In the genomic region with DNA sequence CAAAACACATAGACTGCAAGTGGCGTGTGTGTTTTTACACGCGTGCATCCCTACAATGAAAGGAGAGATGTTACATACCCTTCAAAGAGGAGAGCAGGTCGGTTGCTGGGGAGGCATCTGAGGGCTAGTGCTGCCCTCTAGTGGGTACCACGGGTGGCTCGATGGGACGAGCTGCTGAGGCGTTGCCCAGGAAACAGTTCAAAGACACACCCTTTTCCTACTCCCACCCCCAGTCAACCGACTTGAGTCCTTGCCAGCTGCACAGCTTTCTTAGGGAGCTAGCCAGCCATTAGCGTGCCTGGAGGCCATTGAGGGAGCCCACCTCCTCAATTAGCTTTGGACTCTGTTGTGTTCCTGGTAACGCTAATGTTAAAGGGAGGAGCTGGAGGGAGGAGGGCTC, we compare ENCODE assay signal across 8 mouse cellular contexts. TPM values are rescaled to one million over a fixed set of nuclear protein-coding genes. Genes with fewer than 3 reads are reported as not detected.
A peak's percentile ranks its signal among the peaks of the same experiment; 100 is the strongest.
DNase-seq lines count a peak whose midpoint lies in the region; ATAC-seq and TF ChIP-seq lines count a peak whose summit lies in the region.

No protein-coding gene starts in this region.

- H3K79me2 ChIP-seq in myocyte (ENCODE audit: control insufficient read depth, insufficient read depth): no peaks in the 10 kb centered on the region

- no peaks in the 10 kb centered on the region for H3K36me3 ChIP-seq in heart, embryonic 14.5 days (ENCODE audit: control insufficient read depth, insufficient read depth, low read length)
- H3K36me3 ChIP-seq in liver, embryonic 11.5 days (ENCODE audit: control insufficient read depth, insufficient read depth, low read length): no peaks in the 10 kb centered on the region
- no peaks in the 10 kb centered on the region for H3K36me3 ChIP-seq in myocyte (ENCODE audit: control insufficient read depth, insufficient read depth)

- H3K4me2 ChIP-seq in heart, embryonic 14.5 days (ENCODE audit: low read length): peak overlapping the region; percentile 61
- peak overlapping the region; percentile 60 for H3K4me2 ChIP-seq in liver, embryonic 11.5 days
- H3K4me2 ChIP-seq in myocyte (ENCODE audit: low read depth): peak overlapping the region; percentile 77

- peak; percentile 99 for ATAC-seq in CD4-positive, CD25-positive, alpha-beta regulatory T cell, adult 4 months
- peak; percentile 54 for ATAC-seq in heart, embryonic 14.5 days (ENCODE audit: insufficient number of reproducible peaks, insufficient read depth, low FRiP score, low read depth)
- ATAC-seq in liver, embryonic 11.5 days (replicated peaks; ENCODE audit: low FRiP score): peak; percentile 73

- H3ac ChIP-seq in myocyte (ENCODE audit: control insufficient read depth, insufficient read length): no peak overlapping the region

- no peaks in the 10 kb centered on the region for H3K27me3 ChIP-seq in heart, embryonic 14.5 days (ENCODE audit: control insufficient read depth, insufficient read depth, low read length)
- H3K27me3 ChIP-seq in liver, embryonic 11.5 days (replicated peaks; ENCODE audit: control insufficient read depth, insufficient read depth, low read length): no peaks in the 10 kb centered on the region
- H3K27me3 ChIP-seq in myocyte (ENCODE audit: control insufficient read depth, insufficient read depth, insufficient read length): no peaks in the 10 kb centered on the region

- H3K27ac ChIP-seq in brown adipose tissue, adult 24 weeks (replicated peaks; ENCODE audit: low read depth, low read length): no peak overlapping the region
- H3K27ac ChIP-seq in heart, embryonic 14.5 days (replicated peaks in 1 of 2; ENCODE audit: control insufficient read depth in 1 of 2, insufficient read depth in 1 of 2, low read depth in 2 of 2, low read length in 2 of 2): no peak overlapping the region
- H3K27ac ChIP-seq in liver, embryonic 11.5 days (ENCODE audit: low read depth, low read length): no peak overlapping the region

- H3K4me3 ChIP-seq in brown adipose tissue, adult 24 weeks (ENCODE audit: insufficient read depth, low read depth, low read length): peak overlapping the region; percentile 54
- peak overlapping the region; percentile 33 to 41 for H3K4me3 ChIP-seq in heart, embryonic 14.5 days (ENCODE audit: control insufficient read depth in 1 of 2, insufficient read depth in 1 of 2, low read depth in 1 of 2, low read length in 2 of 2)
- peak overlapping the region; percentile 37 for H3K4me3 ChIP-seq in liver, embryonic 11.5 days (ENCODE audit: low read depth, low read length)
- H3K4me3 ChIP-seq in myocyte: peak overlapping the region; percentile 2

- H3K4me1 ChIP-seq in brown adipose tissue, adult 24 weeks (ENCODE audit: control insufficient read depth, insufficient read depth, insufficient read length, low read length): peaks cover 27% of the 10 kb centered on the region
- peaks cover 12 to 17% of the 10 kb centered on the region in 2 experiments for H3K4me1 ChIP-seq in heart, embryonic 14.5 days (ENCODE audit: control insufficient read depth in 2 of 2, insufficient read depth in 2 of 2, low read length in 2 of 2)
- H3K4me1 ChIP-seq in liver, embryonic 11.5 days (replicated peaks; ENCODE audit: control insufficient read depth, insufficient read depth, low read length): peaks cover 18% of the 10 kb centered on the region

- TF ChIP-seq POLR2A in myocyte (IDR thresholded peaks at IDR 0.05; ENCODE audit: insufficient read length, low read depth): no peak

- peak; percentile 77 for DNase-seq in fibroblast of lung, adult 2 months (ENCODE audit: low read depth)
- DNase-seq in kidney, postnatal 10 days: peak; percentile 95
- DNase-seq in liver, embryonic 11.5 days (ENCODE audit: low spot score): peak; percentile 74
- DNase-seq in spleen, postnatal 4 days (ENCODE audit: low spot score in 2 of 2): peak; percentile 82 to 91

- no peaks in the 10 kb centered on the region for H3K9me3 ChIP-seq in heart, embryonic 14.5 days (ENCODE audit: control insufficient read depth, low read length)
- H3K9me3 ChIP-seq in liver, embryonic 11.5 days (ENCODE audit: control insufficient read depth, low read length): no peaks in the 10 kb centered on the region

- 3% methylated on average over 11 of the region's 11 CpGs for WGBS in heart, embryonic 14.5 days
- 4% methylated on average over 11 of the region's 11 CpGs for WGBS in liver, embryonic 11.5 days

- H3K9ac ChIP-seq in heart, embryonic 14.5 days (ENCODE audit: low read length): no peak overlapping the region
- 0 out of 2 replicates have a peak overlapping the region, but pooled peaks have one; percentile 2 for H3K9ac ChIP-seq in liver, embryonic 11.5 days (ENCODE audit: low read depth, low read length)

TF ChIP-seq in myocyte, 11 proteins besides CTCF, POLR2A, EP300 and RAD21:
- no peak for TF ChIP-seq E2F4 (IDR thresholded peaks at IDR 0.05; ENCODE audit: insufficient read depth)
- TF ChIP-seq POLR2AphosphoS2 (IDR thresholded peaks at IDR 0.05; ENCODE audit: insufficient read length, low read depth): no peak
- no peak for TF ChIP-seq MYOG (IDR thresholded peaks at IDR 0.05; ENCODE audit: control insufficient read depth in 1 of 3, insufficient read depth in 1 of 3, insufficient read length in 2 of 3, low read depth in 2 of 3)
- no peak for TF ChIP-seq USF1 (IDR thresholded peaks at IDR 0.05; ENCODE audit: low read depth)
- no peak for TF ChIP-seq MYOD1 (IDR thresholded peaks at IDR 0.05; ENCODE audit: control insufficient read depth in 1 of 3, insufficient read length in 2 of 3, low read depth in 2 of 3)
- TF ChIP-seq MAX (IDR thresholded peaks at IDR 0.05; ENCODE audit: low read depth): no peak
- TF ChIP-seq CEBPB (IDR thresholded peaks at IDR 0.05; ENCODE audit: insufficient read depth, poor library complexity, severe bottlenecking): no peak
- TF ChIP-seq TCF3 (IDR thresholded peaks at IDR 0.05; ENCODE audit: insufficient read length, low read depth): no peak
- no peak for TF ChIP-seq REST (IDR thresholded peaks at IDR 0.05; ENCODE audit: insufficient read depth, insufficient read length)
- TF ChIP-seq TCF12 (IDR thresholded peaks at IDR 0.05; ENCODE audit: insufficient read depth, poor library complexity, severe bottlenecking): no peak
- no peak for TF ChIP-seq SRF (IDR thresholded peaks at IDR 0.05; ENCODE audit: control insufficient read depth, insufficient read length, low read depth)
TF ChIP-seq in myocyte: peak in this region for 0.

RNA-seq across cellular contexts. Expression of gene 6030408B16Rik, which starts 22.8 kb away (rescaled TPM):
- polyA plus RNA-seq in CD4-positive, CD25-positive, alpha-beta regulatory T cell, adult 4 months (2017; shearing (Covaris generic)): not detected
- polyA plus RNA-seq in brown adipose tissue, adult 24 weeks (2012; ENCODE audit: insufficient read depth, insufficient read length, missing spikeins): 0.91 TPM in 1 of 2 replicates, not detected in the other
- 0.85 and 1.8 TPM in 2 replicates for polyA plus RNA-seq in heart, embryonic 14.5 days (2014; fragmentation: Nextera tagmentation; extraction: Ambion mirVana)
- polyA plus RNA-seq in liver, embryonic 11.5 days (2014; fragmentation: Nextera tagmentation; extraction: Ambion mirVana): 0.58 and 0.94 TPM in 2 replicates
- 0.16 TPM for polyA plus RNA-seq in myocyte (2012; fragmentation: generic; extraction: Trizol)

RNA-seq across cellular contexts. Expression of gene Atg101, which starts 31.8 kb away (rescaled TPM):
- 10 to 100 TPM; 67.8 to 79.0 TPM for polyA plus RNA-seq in CD4-positive, CD25-positive, alpha-beta regulatory T cell, adult 4 months (2017; shearing (Covaris generic))
- polyA plus RNA-seq in brown adipose tissue, adult 24 weeks (2012; ENCODE audit: insufficient read depth, insufficient read length, missing spikeins): 34.8 and 38.0 TPM in 2 replicates
- 49.5 and 50.4 TPM in 2 replicates for polyA plus RNA-seq in heart, embryonic 14.5 days (2014; fragmentation: Nextera tagmentation; extraction: Ambion mirVana)
- 52.6 and 54.9 TPM in 2 replicates for polyA plus RNA-seq in liver, embryonic 11.5 days (2014; fragmentation: Nextera tagmentation; extraction: Ambion mirVana)
- polyA plus RNA-seq in myocyte (2012; fragmentation: generic; extraction: Trizol): 110 TPM

RNA-seq across cellular contexts. Expression of gene Krt80, which starts 54.1 kb away (rescaled TPM):
- under 1 TPM in 1 of 2 experiments, not detected in 1; 0.22 TPM for polyA plus RNA-seq in CD4-positive, CD25-positive, alpha-beta regulatory T cell, adult 4 months (2017; shearing (Covaris generic))
- 1.5 and 2.3 TPM in 2 replicates for polyA plus RNA-seq in brown adipose tissue, adult 24 weeks (2012; ENCODE audit: insufficient read depth, insufficient read length, missing spikeins)
- polyA plus RNA-seq in heart, embryonic 14.5 days (2014; fragmentation: Nextera tagmentation; extraction: Ambion mirVana): 6.9 and 8.0 TPM in 2 replicates
- 0.23 TPM in 1 of 2 replicates, not detected in the other for polyA plus RNA-seq in liver, embryonic 11.5 days (2014; fragmentation: Nextera tagmentation; extraction: Ambion mirVana)
- 7.7 TPM for polyA plus RNA-seq in myocyte (2012; fragmentation: generic; extraction: Trizol)

Comparison
In these comparisons a context has a peak if more than half of its experiments do, and no peak if none do; other contexts are left out.
1. H3K4me3 ChIP-seq: peak in every context shown above with its lines; median percentile 54 in brown adipose tissue, adult 24 weeks; 37 in heart, embryonic 14.5 days; 37 in liver, embryonic 11.5 days; 2 in myocyte.